Mouse (Mus musculus) frontal cortex, postnatal 25 days (tissue): ENCODE data around the gene Ntrk3.
A peak's percentile ranks its signal among the peaks of the same experiment; 100 is the strongest.

Experiments
- DNase-seq, 2 experiments: peaks; one replicate each; pipeline ENCODE4 v3.0.0; 2022; ENCODE audit warnings: low spot score in 2 of 2

Ntrk3 gene

DNA sequence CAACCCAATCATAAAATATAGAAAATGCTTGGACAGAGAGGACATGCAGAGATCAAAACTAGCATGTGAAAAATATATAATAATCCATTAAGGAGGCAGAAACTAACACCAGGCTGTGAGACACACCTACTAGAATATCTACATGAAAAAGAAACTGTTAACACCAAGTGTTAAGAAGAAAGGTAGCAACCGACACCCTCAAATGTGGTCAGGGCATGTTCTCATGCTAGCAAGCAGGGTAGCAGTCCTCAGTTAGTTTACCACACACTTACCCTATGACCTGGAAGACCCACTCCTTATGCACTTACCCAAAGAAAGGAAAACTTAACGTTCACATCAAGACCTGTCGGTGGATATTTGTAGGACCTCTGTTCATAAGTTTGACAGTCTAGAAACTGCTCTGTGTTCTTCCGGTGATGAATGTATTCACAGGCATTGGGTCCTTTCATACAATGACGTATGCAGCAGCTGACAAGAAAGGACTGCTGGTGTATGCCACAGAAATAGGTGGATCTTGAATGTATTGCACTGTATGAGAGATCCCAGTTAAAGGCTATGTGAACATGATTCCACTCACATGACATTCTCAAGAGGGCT is at the start of gene Ntrk3:
Gene Ntrk3, minus strand, starts transcription at position 399 of the 597 bp plus-strand sequence.
- DNase-seq, result no peak

DNA sequence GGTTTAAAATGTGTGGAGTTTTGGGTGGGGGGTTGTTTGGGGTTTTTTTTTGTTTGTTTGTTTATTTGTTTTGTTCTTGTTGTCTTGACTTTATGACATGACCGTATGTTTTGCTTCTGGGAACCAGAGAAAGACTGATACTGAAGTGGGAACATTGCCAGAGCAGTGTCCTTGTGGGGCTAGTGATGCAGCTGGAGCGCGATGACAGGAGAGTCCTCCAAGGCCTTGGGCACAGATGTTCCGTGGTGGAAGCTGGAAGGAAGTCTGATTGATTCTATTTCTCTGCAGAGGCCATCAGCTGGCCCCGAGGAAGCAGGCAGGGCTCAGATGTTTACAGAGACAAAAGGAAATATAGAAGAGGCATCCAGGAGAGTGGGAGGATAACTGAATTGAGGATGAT is 48.1 kb upstream of the Ntrk3 start:
- DNase-seq, result no peak

DNA sequence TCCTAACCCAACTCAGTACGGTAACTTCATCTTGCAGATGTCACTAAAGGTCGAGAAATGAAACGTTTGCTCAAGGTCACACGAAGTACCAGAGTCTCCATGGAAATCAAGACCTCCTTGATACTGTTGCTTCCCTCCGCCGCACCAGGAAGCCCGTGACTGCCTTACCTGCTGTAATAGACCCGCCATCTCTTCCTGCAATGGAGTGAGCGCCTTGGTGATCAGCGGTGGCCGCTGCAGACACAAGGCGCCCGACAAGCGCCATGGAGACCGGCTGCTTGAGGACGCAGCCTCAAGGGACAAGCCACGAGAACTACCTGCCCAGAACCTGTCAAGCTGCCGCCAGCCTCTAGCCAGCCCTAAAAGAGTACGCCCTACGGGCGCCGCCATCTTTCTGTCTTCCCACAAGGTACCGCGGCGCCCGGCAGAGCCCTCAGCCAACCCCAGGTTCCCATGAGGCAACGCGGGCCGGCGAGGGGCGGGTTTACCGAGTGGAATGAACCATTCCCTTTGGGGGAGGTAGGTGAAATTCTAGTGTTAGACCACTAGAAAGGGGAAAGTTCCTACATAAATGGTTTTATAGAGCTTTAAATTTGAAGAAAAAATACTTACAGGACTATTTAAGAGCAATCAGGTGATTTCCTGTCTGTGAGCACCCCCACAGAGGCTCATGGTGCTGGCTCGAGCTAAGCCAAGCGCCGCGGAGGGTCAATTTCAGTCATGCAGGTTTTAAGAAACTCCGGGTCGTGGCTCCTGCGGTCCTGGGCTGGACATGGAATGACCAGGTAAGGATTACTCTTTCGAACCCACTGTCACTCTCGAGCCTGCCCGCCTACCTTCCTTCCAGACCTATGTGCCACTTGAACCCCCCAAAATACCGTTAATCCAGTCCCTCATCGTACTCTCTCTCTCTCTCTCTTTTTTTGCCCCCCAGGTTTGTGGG is 45.1 kb upstream of the Ntrk3 start, which contains the start of the genes Mrps11 and Mrpl46:
Gene Mrps11, plus strand, starts transcription at position 481 of the 943 bp plus-strand sequence.
Gene Mrpl46, minus strand, starts transcription at position 893 of the 943 bp plus-strand sequence.
- DNase-seq, result peak; percentile 69 to 82

GRCm38 (mm10) chr7:78778741-78779140 is 40.9 kb upstream of the Ntrk3 start:
- DNase-seq, result no peak

GRCm38 (mm10) chr7:78770936-78771335 is 33.1 kb upstream of the Ntrk3 start:
- DNase-seq, result no peak

- no peak for DNase-seq
Measured at GRCm38 (mm10) chr7:78769075-78769652, 31.4 kb upstream of the Ntrk3 start.

DNA sequence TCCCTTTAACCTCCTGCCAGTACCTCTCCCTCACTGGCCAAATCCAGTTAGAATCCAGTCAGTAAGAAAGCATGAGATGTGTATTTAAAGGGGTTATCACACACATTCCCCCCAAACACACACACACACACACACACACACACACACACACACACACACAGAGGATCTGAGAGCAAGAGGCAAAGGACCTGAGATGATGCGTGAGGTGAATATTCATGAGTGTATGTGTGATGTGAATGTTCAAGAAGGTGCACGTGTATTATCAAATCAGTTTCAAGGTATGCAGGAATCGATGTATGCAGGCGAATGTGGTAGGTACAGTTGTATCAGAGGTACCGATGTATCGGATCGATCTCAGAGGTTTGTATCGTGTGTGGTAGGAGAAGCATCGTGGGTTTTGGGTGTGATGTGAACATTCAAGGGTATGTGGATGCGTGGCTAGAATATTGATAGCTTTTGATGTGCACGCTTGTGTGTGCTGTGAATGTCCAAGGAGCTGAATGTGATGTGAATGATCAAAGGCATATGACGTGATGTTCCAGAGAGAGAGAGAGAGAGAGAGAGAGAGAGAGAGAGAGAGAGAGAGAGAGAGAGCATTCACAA is 30.2 kb upstream of the Ntrk3 start:
- no peak for DNase-seq

DNA sequence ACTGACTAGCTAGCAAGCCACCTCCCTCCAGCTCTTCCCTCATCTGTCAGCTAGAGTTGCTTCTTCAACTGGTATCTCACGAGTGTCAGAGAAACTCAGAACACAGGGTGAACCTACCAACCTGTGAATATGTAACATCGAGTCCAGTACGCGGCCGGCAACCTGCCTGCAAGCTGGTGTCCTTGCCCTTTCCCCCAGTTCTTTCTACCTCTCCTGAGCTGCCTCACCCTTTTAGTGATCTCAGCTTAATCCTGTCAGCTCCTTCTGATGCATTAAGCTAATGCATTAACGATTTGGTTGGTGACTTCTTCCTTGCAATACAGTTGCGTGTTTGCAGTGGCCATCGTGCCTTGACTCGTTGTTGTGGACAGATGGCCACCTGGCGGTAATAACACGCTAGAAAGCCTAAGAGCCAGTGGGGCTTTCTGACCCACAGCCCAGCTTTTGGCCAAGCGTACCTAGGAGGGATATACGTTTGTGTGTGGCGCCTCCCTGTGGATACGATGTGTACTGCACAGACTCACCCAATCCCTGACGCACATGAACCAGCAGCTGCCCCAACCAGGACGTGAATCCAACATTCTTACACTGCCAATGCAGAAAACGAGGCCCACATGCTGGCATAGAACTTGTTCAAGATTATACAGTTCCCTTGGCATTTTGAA is 28.3 kb upstream of the Ntrk3 start:
- DNase-seq, result peak; percentile 92 to 95

GRCm38 (mm10) chr7:78765215-78765631 is 27.4 kb upstream of the Ntrk3 start:
- no peak for DNase-seq

- no peak for DNase-seq
Measured at GRCm38 (mm10) chr7:78763801-78764200, 26.0 kb upstream of the Ntrk3 start.

- DNase-seq, result no peak
Measured at GRCm38 (mm10) chr7:78754458-78755000, 16.7 kb upstream of the Ntrk3 start.

DNA sequence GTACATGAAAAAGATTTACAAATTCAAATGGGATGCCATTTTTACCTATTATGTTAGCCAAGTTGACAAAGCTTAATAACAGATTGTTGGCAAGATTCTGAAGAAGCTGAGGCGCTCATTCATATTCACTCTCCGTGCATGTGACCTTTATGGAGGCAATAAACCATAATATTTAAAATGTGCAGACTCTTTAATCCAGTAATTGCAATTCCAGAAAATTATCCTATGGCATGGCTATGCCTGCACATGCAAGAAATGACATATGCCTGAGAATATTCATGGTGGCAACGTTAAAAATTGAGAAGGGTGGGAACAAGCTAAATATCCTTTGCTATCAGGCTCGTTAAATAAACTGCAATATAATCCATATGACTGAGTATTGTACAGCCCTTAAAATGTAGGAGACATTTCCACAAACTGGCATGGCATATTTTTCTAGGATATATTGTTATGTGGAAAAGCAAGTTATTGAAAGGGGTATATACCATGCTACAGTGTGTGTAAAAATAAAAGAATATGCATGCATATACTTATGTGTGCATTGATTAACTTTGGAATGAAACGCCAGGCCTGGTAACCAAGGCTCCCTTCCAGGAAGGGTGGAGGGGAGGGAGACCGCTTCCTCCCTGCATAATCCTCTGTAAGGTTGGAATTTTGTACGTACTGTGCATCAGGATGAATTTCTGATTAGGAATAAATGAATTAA is 16.1 kb upstream of the Ntrk3 start:
- DNase-seq, result no peak

GRCm38 (mm10) chr7:78752961-78753360 is 15.1 kb upstream of the Ntrk3 start:
- DNase-seq, result no peak

GRCm38 (mm10) chr7:78743731-78744385 is 6.0 kb upstream of the Ntrk3 start:
- DNase-seq, result no peak

DNA sequence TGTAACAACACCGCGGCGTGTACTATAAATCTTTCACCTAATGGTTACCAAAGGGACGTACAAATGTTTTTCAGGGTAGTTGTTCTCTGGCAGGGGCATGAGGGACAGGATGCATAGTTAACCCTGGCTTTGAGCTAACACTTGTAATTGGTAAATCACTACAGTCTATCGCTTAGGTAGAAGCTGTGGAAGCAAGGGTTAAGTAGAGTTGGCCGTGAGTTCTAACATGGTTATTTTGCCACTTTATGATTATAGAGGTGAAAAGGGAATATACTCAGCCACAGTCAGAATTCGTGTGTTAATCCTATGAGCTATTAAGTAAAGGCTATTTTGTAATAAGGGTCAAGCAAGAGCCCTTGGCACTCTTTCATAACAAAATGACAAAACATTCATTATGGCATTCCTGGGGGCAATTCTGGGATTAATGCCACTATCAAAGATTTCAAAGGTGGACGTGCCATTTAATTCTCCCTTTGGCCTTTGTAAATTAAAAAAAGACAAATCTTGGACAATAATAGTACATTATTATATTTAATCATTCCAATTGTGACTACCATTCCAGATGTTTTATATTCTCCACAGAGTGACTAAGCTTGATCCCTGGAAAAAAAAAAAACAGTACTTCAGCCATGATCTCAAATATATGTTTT is 1.7 kb upstream of the Ntrk3 start:
- no peak for DNase-seq

DNA sequence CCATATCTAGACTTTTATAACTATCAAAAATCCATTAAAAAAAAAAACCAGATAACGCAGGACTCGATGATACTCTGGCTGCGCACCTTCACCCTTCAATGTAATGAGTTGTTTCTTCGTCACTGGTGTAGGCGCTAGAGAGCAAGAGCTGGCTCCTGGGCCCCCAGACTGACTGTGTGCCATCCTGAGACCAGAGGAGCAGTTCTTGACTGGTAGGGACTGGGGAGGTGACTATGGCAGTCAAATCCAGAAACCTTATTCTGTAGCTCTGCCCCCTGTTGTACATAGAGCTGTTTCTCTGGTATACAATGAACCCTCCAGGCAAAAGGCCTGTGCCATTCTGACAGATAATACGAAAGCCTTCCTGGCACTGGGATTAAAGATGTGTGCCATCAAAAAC is 616 bp downstream of the Ntrk3 start:
- DNase-seq, result no peak

DNA sequence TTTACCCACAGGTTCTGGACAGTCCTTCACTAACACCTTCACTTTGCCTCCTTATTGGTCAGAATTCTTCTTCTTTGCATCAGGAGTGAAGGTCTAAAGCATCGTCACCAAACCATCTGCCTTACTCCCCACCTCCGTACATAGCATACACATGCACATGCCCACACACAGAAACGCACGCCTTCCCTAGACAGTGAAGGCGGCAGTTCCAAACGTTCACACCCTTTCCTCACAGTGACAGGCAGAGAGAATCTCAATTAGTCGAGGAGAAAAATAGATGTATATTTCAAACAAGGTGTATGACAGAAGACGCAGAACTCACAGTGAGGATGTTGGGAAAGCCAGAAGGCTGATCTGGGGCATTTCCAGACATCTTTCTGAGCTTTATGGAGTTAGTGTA is 6.4 kb downstream of the Ntrk3 start:
- peak in 1 of 2 experiments; percentile 21 for DNase-seq

GRCm38 (mm10) chr7:78724591-78724990 is 13.2 kb downstream of the Ntrk3 start:
- DNase-seq, result no peak

GRCm38 (mm10) chr7:78722051-78722450 is 15.8 kb downstream of the Ntrk3 start:
- DNase-seq, result no peak
